Mouse (Mus musculus) embryo, embryonic 11 days (tissue): ENCODE results near the gene Mgat5.

Source experiments
- DNase-seq: peaks from one replicate; pipeline ENCODE4 v3.0.0-alpha.2; 2015

Gene Mgat5

GRCm38 (mm10) chr1:127346596-127347139, 141.9 kb downstream of the Mgat5 start:
- DNase-seq: no peak

GRCm38 (mm10) chr1:127347878-127348620, 143.2 kb downstream of the Mgat5 start:
- no peak for DNase-seq

- DNase-seq: no peak
These were observed 144.0 kb downstream of the Mgat5 start for GRCm38 (mm10) chr1:127348642-127349341.

- DNase-seq: no peak
These were observed 146.7 kb downstream of the Mgat5 start for GRCm38 (mm10) chr1:127351380-127352057.

GRCm38 (mm10) chr1:127352131-127352793, 147.4 kb downstream of the Mgat5 start:
- DNase-seq: no peak

GRCm38 (mm10) chr1:127353408-127353807, 148.6 kb downstream of the Mgat5 start:
- DNase-seq: no peak

- DNase-seq: no peak
These were observed 149.3 kb downstream of the Mgat5 start for GRCm38 (mm10) chr1:127354152-127354551.

GRCm38 (mm10) chr1:127355034-127355433, 150.2 kb downstream of the Mgat5 start:
- DNase-seq: no peak

- no peak for DNase-seq
These were observed 158.8 kb downstream of the Mgat5 start for GRCm38 (mm10) chr1:127363638-127364037.

- DNase-seq: no peak
These were observed 160.9 kb downstream of the Mgat5 start for GRCm38 (mm10) chr1:127365706-127366105.

GRCm38 (mm10) chr1:127366111-127366510, 161.3 kb downstream of the Mgat5 start:
- no peak for DNase-seq

GRCm38 (mm10) chr1:127368513-127368912, 163.7 kb downstream of the Mgat5 start:
- DNase-seq: no peak

GRCm38 (mm10) chr1:127369538-127369937, 164.7 kb downstream of the Mgat5 start:
- DNase-seq: no peak

GRCm38 (mm10) chr1:127372096-127372495, 167.3 kb downstream of the Mgat5 start:
- DNase-seq: no peak

- DNase-seq: no peak
These were observed 168.7 kb downstream of the Mgat5 start for GRCm38 (mm10) chr1:127373559-127373958.

- no peak for DNase-seq
These were observed 169.3 kb downstream of the Mgat5 start for GRCm38 (mm10) chr1:127374157-127374556.

- no peak for DNase-seq
These were observed 175.3 kb downstream of the Mgat5 start for GRCm38 (mm10) chr1:127380140-127380539.

- DNase-seq: no peak
These were observed 176.1 kb downstream of the Mgat5 start for GRCm38 (mm10) chr1:127380749-127381501.

- peak; percentile 17 for DNase-seq
These were observed 178.3 kb downstream of the Mgat5 start for GRCm38 (mm10) chr1:127383071-127383470.

GRCm38 (mm10) chr1:127387226-127387625, 182.4 kb downstream of the Mgat5 start:
- DNase-seq: no peak

GRCm38 (mm10) chr1:127387661-127388060, 182.8 kb downstream of the Mgat5 start:
- no peak for DNase-seq

GRCm38 (mm10) chr1:127394716-127395115, 189.9 kb downstream of the Mgat5 start:
- no peak for DNase-seq
